Mouse (Mus musculus) stomach, postnatal 0 days (tissue): Measurements from ENCODE around the gene Fcrls.

Experiments
- CTCF ChIP-seq: IDR thresholded peaks from 2 replicates; pipeline ENCODE4 v1.5.1; 2016; ENCODE audit warnings: antibody characterized with exemption, low read depth, mild to moderate bottlenecking, moderate library complexity
- EP300 ChIP-seq: optimal IDR thresholded peaks from 2 replicates; pipeline ENCODE3; 2016; ENCODE audit warnings: antibody characterized with exemption

DNA sequence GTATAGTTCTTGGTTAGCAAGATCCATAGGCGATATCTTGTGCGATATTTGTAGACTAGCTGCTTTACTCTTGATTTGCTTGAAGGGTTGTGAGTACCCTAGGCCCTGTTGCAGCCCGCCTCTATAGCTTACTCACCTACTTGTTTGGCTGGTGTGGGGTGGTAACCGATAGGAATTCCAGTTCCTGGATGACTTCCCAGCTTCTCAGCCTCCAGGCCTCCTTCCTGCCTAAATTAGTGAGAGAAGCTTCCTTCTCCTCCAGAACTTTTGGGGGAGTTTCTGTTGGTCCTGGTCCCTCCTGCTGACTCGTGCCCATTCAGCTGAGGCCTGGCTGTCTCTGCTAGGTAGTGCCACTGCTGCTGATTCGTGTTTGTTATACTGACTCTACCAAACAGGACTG, 14.0 kb downstream of the Fcrls start:
- TF ChIP-seq CTCF (no peak), EP300 (no peak)
